Mouse (Mus musculus): ENCODE measurements around the gene Zcchc18. TPM values are rescaled to one million over a fixed set of nuclear protein-coding genes. Genes with fewer than 3 reads are reported as not detected.
"Not testable (repeated sequence)": the region's sequence is repeated elsewhere in the genome, so short reads cannot be mapped to it uniquely, and the experiment has no call there.

Zcchc18 gene
- polyA plus RNA-seq (2015; fragmentation: Nextera tagmentation; extraction: Ambion mirVana), result 15.5 and 17.8 TPM in 2 replicates

DNA sequence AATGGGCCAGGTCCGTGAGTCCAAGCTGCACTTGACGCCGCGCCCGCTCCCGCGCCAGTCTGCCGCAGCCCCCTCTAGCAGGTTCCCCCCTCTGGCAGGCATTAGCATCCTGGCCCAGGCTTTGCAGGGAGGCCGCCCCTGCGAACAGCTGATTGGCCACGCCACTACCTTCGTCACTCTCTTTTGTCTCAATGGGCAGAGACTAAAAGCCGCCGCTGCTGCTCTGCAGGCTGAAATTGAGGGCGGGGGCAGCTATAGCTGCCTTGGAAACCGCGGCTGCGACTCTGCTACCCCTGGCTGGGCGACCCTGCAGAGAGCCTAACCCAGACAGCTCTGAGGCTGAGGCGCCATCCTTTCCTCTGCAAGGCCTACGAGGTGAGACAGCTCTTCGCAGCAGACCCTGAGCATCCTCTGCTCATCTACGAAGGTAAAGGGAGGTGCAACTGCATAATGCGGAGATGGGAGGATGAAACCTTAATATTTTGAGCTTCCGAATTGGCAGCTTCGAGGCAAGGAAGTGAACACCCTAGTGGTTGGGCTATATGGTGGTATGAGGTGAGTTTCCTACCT, at the start of gene Zcchc18:
Zcchc18 (plus strand) TSS at position 178 of the 570 bp plus-strand sequence.
- WGBS, result 21% methylated on average over 26 of the region's 26 CpGs
- Histone ChIP-seq H3K4me2 (replicated peaks) (peak within 1 kb of the TSS; percentile 71), H3K9ac (0 out of 2 replicates have a peak within 1 kb of the TSS, but pooled peaks have one; percentile 26), H3K4me3 (replicated peaks) (peak within 1 kb of the TSS; percentile 33), H3K4me1 (replicated peaks) (no peaks in the 10 kb centered on the region), H3K36me3 (no peaks in the 10 kb centered on the region), H3K9me3 (no peaks in the 10 kb centered on the region), H3K27me3 (replicated peaks) (peaks cover 9% of the 10 kb centered on the region), H3K27ac (no peak within 1 kb of the TSS)
- ATAC-seq, result peak; percentile 93

DNA sequence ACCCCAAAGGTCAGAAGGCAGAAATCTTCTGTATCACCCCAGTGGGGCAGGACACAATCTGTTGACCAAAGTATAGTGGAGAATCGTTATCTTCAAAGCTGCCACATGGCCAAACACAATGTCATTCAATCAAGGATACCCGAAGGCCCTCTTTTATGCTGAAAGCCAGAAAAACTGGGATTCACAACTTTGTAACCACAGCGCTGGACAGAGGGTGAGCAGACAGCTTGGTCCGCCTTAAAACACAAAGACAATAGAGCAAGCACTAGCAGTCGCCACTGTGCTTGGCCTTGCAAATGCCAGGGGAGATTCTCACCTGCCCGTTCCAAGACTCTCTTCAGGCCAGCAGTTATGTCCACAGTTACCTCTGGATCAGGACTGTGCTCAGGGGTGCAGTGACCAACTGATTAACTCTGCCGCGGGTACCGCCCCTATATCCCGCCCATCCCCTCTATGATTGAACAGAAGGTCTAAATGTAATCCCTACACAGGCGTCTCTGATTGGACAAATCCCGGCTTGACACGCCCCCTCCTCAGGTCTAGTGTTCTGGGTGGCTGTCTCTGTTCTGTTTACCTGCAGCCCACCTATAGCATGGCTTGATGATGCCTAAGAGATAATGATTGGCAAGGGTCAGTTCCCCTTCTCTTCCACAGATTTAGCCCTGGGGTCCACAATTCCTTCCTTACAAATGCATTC, 35.2 kb upstream of the Zcchc18 start:
- H3K9ac ChIP-seq; H3K36me3 ChIP-seq; H3K27ac ChIP-seq; H3K9me3 ChIP-seq; H3K4me1 ChIP-seq (replicated peaks); H3K27me3 ChIP-seq (replicated peaks): not testable (repeated sequence)
- Histone ChIP-seq H3K4me2 (replicated peaks) (peak overlapping the region; percentile 45), H3K4me3 (replicated peaks) (peak overlapping the region; percentile 32)
- peak; percentile 98 for ATAC-seq
- WGBS, result 35% methylated on average over 13 of the region's 13 CpGs

DNA sequence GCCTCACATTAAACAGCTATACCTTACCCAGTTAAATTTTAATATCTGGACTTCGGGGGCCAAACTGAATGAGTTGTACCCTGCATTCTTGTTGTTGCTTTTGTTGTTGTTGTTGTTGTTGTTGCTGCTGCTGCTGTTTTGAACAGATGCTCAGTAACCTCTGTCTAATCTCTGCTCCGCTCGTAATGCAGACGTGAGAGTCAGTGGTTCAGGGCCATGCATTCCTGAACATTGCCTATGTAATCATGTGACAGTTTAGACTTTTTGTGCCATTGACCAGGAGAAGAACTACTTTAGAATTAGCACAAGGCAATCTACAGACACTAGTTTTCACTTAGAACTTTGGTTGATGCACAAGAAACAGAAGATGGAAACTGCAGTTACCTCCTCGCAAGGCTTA, 34.7 kb upstream of the Zcchc18 start:
- peak; percentile 52 for ATAC-seq
- H3K27ac ChIP-seq; H3K4me1 ChIP-seq (replicated peaks); H3K9me3 ChIP-seq; H3K36me3 ChIP-seq; H3K9ac ChIP-seq; H3K27me3 ChIP-seq (replicated peaks): not testable (repeated sequence)
- 63% methylated on average over 5 of the region's 5 CpGs for WGBS
- H3K4me3 ChIP-seq (replicated peaks), result peak overlapping the region; percentile 32; the same call in 1 of the 2 replicates
- H3K4me2 ChIP-seq (replicated peaks), result peak overlapping the region; percentile 45; the same call in 1 of the 2 replicates

DNA sequence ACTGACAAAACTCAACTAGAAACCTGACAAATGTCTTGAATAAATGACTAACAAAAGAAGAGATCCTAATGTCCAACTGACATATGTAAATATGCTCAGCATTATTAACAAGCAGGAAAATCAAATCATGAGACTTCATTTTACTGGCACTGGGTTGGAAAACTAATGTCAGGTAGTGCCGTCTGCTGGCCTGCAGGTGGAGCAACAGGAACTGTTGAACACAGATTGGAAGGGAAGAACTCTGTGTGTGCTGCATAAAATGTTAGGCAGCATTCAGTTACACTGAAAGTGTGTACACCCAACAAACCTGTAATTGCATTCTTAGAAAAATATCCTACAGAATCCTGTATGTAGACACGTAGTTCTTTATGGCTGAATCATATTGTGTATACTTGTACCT, 33.3 kb upstream of the Zcchc18 start:
- 27% methylated on average over 2 of the region's 2 CpGs for WGBS
- ATAC-seq, result no peak

DNA sequence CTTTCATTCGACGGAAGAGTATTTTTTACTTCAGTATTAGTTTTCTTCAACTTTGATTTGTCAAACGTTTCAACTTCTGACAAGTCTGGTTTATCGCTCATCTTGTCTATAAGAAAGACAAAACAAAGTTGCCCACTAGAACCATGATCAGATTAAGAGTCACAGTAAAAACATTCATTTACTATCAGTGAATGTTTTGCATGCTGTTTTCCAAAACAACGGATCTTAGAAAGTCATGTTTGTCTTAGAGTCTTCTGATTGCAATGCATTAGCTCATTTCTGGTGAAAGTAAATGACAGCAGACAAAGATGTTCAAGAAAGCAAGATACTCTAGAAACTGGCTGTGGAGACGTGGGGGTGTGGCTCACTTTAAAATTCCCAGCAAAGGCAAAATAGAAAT, 17.6 kb upstream of the Zcchc18 start, which contains the start of gene Tmsb15b2:
Tmsb15b2 (minus strand) TSS at position 101 of the 400 bp plus-strand sequence.
- peak within 1 kb of the TSS; percentile 46; the same call in 1 of the 2 replicates for H3K9ac ChIP-seq
- H3K4me1 ChIP-seq (replicated peaks); H3K27ac ChIP-seq; H3K27me3 ChIP-seq (replicated peaks); H3K36me3 ChIP-seq; H3K9me3 ChIP-seq; ATAC-seq: not testable (repeated sequence)
- 86% methylated on average over 6 of the region's 6 CpGs for WGBS
- H3K4me2 ChIP-seq (replicated peaks), result peak within 1 kb of the TSS; percentile 56
- H3K4me3 ChIP-seq (replicated peaks), result peak within 1 kb of the TSS; percentile 40

More for the DNA sequence above, 33.3 kb upstream of the Zcchc18 start:
- no peak overlapping the region for H3K9ac ChIP-seq
- no peak overlapping the region for H3K4me3 ChIP-seq (replicated peaks)
- H3K9me3 ChIP-seq, result no peaks in the 10 kb centered on the region
- no peaks in the 10 kb centered on the region for H3K27me3 ChIP-seq (replicated peaks)
- no peaks in the 10 kb centered on the region for H3K4me1 ChIP-seq (replicated peaks)
- H3K36me3 ChIP-seq, result no peaks in the 10 kb centered on the region
- H3K4me2 ChIP-seq (replicated peaks), result no peak overlapping the region
- H3K27ac ChIP-seq, result no peak overlapping the region

DNA sequence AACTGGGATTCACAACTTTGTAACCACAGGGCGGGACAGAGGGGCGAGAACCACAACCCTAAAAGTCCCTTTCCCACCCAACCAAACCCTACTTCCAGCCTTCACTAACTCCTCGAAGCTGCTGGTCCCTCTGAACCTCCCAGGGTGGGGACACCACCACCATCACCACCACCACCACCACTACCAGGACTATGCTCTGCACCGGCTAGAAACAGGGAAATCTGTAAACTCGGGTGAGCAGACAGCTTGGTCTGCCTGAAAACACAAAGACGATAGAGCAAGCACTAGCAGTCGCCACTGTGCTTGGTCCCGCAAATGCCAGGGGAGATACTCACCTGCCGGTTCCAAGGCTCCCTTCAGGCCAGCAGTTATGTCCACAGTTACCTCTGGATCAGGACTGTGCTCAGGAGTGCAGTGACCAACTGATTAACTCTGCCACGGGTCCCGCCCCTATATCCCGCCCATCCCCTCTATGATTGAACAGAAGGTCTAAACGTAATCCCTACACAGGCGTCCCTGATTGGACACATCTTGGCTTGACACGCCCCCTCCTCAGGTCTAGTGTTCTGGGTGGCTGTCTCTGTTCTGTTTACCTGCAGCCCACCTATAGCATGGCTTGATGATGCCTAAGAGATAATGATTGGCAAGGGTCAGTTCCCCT, 16.4 kb upstream of the Zcchc18 start, which contains the start of the genes Tmsb15l and Tmsb15b1:
Tmsb15l (minus strand) TSS at position 446 of the 661 bp plus-strand sequence.
Tmsb15b1 (minus strand) TSS at position 451 of the 661 bp plus-strand sequence.
- Histone ChIP-seq H3K27ac (no peak within 1 kb of the TSS), H3K9ac (peak within 1 kb of the TSS; percentile 46), H3K4me2 (replicated peaks) (peak within 1 kb of the TSS; percentile 56), H3K9me3 (no peaks in the 10 kb centered on the region), H3K4me1 (replicated peaks) (no peaks in the 10 kb centered on the region), H3K36me3 (no peaks in the 10 kb centered on the region), H3K4me3 (replicated peaks) (peak within 1 kb of the TSS; percentile 40), H3K27me3 (replicated peaks) (no peaks in the 10 kb centered on the region)
- ATAC-seq, result peak; percentile 100
- 30% methylated on average over 15 of the region's 15 CpGs for WGBS

DNA sequence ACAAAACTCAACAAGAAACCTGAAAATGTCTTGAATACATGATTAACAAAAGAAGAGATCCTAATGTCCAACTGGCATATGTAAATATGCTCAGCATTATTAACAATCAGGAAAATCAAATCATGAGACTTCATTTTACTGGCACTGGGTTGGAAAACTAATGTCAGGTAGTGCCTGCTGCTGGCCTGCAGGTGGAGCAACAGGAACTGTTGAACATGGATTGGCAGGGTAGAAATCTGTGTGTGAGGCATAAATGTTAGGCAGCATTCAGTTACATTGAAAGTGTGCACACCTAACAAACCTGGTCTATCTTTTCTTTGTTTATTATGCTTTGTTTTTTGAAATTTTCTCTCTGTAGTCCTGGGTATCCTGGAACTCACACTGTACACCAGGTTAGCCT, 14.3 kb upstream of the Zcchc18 start:
- no peaks in the 10 kb centered on the region for H3K27me3 ChIP-seq (replicated peaks)

DNA sequence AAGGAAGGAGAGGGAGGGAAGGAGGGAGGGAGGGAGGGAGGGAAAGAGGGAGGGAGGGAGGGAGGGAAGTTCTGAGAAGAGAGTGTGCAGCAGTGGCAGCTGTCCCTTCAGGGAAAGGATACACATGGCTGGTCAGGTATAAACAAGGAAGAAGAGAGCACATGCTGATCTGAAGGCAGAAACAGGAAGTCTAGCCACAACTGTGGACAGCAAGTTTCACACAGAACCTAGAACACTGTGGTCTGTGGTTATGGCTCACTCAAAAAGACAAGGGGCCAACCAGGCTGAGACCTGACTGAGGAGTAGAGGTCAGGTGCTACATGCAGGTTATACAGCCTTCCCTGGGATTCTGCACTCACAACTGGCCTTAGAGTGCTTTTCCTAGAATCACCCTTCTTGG, 6.9 kb upstream of the Zcchc18 start:
- Histone ChIP-seq H3K4me2 (replicated peaks) (no peak overlapping the region), H3K9me3 (no peaks in the 10 kb centered on the region), H3K9ac (no peak overlapping the region), H3K4me3 (replicated peaks) (no peak overlapping the region), H3K27me3 (replicated peaks) (no peaks in the 10 kb centered on the region), H3K36me3 (no peaks in the 10 kb centered on the region), H3K27ac (no peak overlapping the region), H3K4me1 (replicated peaks) (no peaks in the 10 kb centered on the region)
- no peak for ATAC-seq

More for the DNA sequence above, 14.3 kb upstream of the Zcchc18 start:
- H3K36me3 ChIP-seq, result no peaks in the 10 kb centered on the region
- no peak overlapping the region for H3K27ac ChIP-seq
- no peak overlapping the region for H3K9ac ChIP-seq
- no peak overlapping the region for H3K4me3 ChIP-seq (replicated peaks)
- H3K4me2 ChIP-seq (replicated peaks), result no peak overlapping the region
- no peaks in the 10 kb centered on the region for H3K9me3 ChIP-seq
- ATAC-seq, result no peak
- H3K4me1 ChIP-seq (replicated peaks), result no peaks in the 10 kb centered on the region

DNA sequence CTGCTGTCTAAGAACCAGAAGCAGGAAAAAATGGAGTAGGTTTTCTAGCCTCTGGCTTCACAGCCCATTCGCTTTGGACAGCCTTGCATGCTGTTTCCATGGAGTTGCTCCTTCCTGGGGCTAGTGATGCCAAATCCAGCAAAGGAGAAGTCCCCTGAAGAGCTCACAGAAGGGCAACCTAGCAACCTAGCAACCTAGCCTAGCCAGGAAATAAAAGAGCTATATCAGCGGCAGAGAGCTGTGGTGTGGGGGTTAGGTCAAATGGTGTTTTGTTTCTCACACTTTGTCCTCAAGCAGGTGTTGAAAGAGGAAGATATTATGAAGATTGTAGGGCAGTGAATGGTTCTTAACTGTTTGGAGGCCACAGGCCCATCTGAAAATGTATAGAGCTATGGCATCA, 1.7 kb upstream of the Zcchc18 start:
- ATAC-seq, result no peak
- Histone ChIP-seq H3K4me3 (replicated peaks) (no peak overlapping the region), H3K27me3 (replicated peaks) (peaks cover 9% of the 10 kb centered on the region), H3K9ac (no peak overlapping the region), H3K4me2 (replicated peaks) (no peak overlapping the region), H3K36me3 (no peaks in the 10 kb centered on the region), H3K9me3 (no peaks in the 10 kb centered on the region), H3K4me1 (replicated peaks) (no peaks in the 10 kb centered on the region), H3K27ac (no peak overlapping the region)
- WGBS, result 74% methylated on average over 2 of the region's 2 CpGs

DNA sequence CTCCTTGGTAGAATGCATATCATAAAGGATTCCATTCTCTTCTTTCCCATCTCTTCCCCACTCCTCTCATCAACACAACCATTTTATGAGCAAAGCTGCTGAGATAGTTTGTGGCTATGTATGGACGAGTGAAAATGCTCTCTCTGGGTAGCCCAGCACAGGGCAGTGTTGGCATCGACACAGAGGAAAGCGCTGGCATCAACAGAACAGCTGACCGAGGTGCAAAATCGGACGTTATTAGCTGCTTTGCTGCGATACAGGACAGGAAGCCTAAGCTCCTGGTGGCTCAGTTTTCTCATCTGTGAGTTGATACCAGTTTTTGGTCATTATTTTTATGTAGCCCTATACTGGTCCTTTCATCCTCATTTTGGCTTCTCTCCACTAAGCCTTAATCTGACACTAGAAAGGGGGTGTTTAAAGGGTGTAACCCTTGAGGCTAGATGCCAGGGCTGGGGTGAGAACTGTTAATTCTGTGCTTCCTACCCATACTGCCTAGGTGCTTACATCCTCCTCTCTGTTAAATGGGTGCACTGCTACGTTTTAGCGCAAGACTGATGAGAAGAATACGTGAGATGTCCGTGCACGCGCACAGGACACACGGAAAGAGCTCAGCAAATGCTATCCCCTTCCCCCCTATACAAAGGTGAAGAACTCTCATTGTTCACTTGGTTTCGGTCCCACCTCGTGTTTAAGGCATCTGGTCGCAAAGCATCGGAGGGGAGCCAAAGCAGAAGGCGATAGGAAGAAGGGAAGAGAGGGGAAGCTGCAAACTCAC, 577 bp upstream of the Zcchc18 start:
- Histone ChIP-seq H3K4me3 (replicated peaks) (peak overlapping the region; percentile 33), H3K9me3 (no peaks in the 10 kb centered on the region), H3K27ac (no peak overlapping the region), H3K4me2 (replicated peaks) (peak overlapping the region; percentile 71), H3K9ac (0 out of 2 replicates have a peak overlapping the region, but pooled peaks have one; percentile 26), H3K36me3 (no peaks in the 10 kb centered on the region), H3K27me3 (replicated peaks) (peaks cover 9% of the 10 kb centered on the region), H3K4me1 (replicated peaks) (no peaks in the 10 kb centered on the region)
- 22% methylated on average over 19 of the region's 19 CpGs for WGBS
- peak; percentile 41 for ATAC-seq

DNA sequence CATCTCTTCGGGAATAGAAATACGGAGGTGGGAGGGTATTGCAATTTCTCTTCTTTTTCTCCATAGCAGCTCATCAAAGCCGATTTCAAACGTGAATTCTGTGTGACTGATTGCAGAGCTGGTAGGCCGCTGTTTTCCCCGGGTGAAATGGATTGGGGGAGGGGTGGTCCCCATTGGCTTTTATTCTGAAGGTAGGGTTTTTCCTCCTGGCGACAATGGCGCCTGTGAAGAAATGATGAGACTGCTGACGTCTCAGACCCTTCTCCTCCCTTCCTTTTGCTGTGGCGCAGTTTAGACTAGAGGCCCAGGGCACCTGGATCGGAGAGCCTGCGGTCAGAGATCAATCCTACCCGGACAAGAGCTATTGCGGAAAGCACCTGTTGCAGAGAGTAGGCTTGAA, 686 bp downstream of the Zcchc18 start:
- Histone ChIP-seq H3K27me3 (replicated peaks) (peaks cover 9% of the 10 kb centered on the region), H3K4me2 (replicated peaks) (peak overlapping the region; percentile 71), H3K36me3 (no peaks in the 10 kb centered on the region), H3K27ac (no peak overlapping the region), H3K4me1 (replicated peaks) (no peaks in the 10 kb centered on the region), H3K4me3 (replicated peaks) (peak overlapping the region; percentile 33; the same call in 1 of the 2 replicates), H3K9me3 (no peaks in the 10 kb centered on the region), H3K9ac (no peak overlapping the region)
- 30% methylated on average over 14 of the region's 14 CpGs for WGBS
- ATAC-seq, result no peak

DNA sequence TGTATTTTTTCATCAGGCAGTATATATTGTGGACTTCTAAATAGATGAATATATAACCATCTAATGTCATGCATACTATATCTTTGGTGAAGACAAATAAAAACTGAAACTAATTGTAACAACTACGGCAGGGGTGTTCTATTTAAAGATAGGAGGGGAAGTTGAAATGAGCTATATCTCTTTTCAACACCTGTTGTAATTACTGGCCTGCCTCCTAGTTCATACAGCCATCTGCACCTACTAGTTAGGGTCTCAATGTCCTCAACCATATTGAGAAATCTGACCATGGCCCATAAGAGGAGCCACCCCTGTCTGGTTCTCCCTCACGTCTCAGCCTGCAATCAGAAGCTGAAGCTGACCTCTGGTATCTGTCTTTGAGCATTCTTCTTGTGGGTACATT, 3.3 kb downstream of the Zcchc18 start:
- no peak overlapping the region for H3K27ac ChIP-seq
- no peaks in the 10 kb centered on the region for H3K4me1 ChIP-seq (replicated peaks)
- no peak overlapping the region for H3K9ac ChIP-seq
- H3K27me3 ChIP-seq (replicated peaks), result peaks cover 9% of the 10 kb centered on the region
- no peak for ATAC-seq
- no peaks in the 10 kb centered on the region for H3K9me3 ChIP-seq
- H3K4me3 ChIP-seq (replicated peaks), result no peak overlapping the region
- no peak overlapping the region for H3K4me2 ChIP-seq (replicated peaks)
- WGBS, result 71% methylated on average over 2 of the region's 2 CpGs
- no peaks in the 10 kb centered on the region for H3K36me3 ChIP-seq

All from intestine, embryonic 15.5 days (tissue).